Mouse (Mus musculus): Measurements from ENCODE around the gene Vdac1.
A peak's percentile ranks its signal among the peaks of the same experiment; 100 is the strongest.

Gene Vdac1

DNA sequence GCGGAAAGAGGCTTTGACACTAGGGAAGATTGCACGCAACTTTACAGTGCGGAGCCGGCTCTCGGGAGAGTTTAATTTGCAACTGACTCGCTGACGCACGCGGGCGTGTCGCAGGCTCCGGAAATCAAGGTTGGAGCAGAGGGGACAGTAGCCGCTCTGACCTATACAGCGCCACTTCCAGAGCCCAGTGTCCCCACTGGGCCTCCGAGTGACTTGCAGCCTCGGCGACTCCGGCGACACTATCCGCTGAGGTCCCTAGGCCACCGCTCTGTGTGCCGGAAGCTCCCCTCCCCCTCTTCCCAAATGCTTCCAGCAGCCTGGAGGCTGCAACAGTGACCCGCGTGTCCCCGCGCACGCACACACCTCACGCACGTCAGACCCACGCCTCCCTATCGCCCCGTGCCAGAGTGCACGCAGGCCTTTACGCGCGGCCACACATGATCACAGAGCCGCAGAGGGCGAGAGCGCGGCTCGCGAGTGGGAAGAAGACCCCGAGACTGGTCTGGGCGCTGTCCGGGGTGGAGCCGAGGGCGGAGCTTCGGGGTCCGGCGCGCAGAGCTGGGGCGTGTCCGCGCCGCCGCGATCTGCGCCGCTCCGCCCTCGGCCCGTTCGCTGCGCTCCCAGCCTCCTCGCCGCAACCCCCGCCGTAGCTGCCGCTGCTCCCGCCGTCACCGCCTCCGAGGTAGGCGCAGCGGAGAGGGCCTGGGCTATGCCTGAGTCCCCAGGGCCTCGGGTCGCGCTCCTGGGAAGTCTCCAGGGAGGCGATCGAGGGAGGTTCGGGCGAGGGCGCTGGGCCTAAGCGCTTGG is at the start of gene Vdac1:
Gene Vdac1 (plus strand): TSS at position 390 of the 807 bp plus-strand sequence.
- DNase-seq: peak; percentile 85 to 88

DNA sequence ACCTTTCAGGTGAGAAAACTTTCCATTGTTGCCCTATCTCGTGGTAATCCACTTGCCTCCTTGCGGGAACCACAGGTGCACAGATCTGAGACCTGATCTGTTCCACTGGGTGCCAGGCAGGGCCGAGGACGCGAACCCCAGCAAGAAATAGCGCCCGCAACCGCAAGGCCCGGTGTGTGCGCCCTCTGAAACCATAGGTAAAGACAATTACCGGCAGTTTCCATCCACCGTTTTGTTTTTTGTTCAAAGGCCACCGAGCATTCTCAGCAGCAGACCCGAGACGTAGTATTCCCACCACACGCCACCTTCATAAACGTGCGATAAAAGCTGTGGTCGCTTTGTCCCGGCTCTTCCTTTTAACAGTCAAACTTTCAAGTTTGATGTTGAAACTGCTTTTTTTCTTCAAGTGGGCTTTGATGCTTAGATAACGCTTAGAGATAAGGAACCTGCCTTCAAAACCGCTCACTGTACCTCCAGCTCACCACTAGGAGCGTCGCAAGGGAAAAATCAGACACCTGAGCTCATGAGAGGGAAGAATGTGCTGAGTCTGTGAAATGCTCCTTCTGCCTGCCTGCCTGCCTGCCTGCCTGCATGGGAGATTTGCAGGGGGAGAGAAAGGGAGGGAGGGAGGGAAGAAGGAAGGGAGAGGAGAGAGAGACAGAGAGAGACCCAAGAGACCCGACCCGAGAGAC is 46.4 kb upstream of the Vdac1 start:
- no peak for DNase-seq

DNA sequence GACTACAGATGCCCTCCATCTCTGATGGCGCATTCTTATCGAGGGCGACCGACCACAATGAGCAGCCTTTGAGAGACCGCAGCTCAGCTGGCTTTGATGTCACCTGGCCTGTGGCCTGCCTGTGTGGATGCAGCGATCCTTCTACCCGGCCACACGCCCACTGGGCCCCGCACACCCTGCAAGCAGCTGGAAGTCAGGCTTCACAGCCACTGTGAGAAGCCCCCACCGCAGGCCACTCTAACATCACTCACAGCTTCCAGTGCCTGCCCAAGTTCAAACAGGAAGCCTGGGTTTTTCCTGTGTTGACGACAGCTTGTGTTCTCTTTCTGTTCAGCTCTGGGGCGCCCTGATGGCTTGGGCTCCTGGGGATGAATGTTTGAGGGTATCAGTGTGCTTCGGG is 42.2 kb upstream of the Vdac1 start:
- DNase-seq: peak; percentile 18 to 46

DNA sequence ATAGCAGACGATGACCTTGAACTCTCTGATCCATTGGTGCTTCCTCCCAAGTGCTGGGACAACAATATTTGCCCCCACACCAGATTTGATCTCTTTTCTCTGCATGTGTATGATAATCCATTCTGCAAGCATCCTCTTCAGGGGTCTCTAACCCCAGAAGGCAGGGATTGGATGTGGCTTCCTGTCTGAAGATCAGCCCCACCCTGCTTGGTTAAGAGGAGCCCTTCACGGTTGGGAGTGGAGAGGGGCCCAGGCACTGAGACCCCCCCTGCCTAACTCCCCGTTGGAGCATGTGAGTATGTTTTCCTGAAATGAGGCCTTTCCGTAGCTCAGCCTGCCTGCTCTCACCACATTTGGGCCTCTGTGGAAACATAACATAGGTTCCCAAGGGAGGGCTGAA is 41.0 kb upstream of the Vdac1 start:
- no peak for DNase-seq

DNA sequence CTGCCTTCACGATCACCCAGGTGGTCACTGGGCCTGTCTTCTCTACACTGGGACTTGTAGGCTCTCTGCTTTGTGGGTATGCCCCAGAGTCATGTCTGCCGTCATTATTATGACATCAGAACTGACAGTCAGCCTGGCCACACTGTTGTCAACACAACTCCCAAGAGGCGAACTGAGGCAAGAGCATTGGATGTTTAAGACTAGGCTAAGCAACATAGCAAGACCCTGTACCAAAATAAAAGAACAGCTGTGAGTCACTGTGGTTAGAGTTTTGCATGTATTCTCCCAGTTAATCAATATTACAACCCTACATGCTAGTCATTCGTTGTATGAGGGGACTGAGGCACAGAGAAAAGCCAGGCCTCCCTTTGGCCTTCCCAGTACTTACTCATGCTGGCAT is 40.1 kb upstream of the Vdac1 start:
- no peak for DNase-seq

DNA sequence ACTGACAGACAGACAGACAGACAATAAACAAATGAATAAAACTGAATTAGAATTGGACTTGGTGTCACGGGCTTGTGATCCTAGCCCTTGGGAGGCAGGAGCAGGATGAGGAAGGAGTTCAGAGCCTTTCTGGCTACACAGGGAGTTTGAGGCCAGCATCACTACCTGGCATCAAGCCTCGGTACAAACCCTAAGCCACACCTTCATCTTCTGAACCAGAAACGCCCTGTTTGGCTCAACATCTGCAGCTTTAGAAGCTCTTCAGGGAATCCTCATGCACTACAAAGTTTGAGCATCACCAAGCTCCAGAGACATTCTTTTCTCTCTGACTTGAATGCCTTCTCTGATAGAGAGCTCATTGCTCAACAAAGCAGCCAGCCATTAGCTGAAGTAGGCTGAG is 39.1 kb upstream of the Vdac1 start:
- no peak for DNase-seq

DNA sequence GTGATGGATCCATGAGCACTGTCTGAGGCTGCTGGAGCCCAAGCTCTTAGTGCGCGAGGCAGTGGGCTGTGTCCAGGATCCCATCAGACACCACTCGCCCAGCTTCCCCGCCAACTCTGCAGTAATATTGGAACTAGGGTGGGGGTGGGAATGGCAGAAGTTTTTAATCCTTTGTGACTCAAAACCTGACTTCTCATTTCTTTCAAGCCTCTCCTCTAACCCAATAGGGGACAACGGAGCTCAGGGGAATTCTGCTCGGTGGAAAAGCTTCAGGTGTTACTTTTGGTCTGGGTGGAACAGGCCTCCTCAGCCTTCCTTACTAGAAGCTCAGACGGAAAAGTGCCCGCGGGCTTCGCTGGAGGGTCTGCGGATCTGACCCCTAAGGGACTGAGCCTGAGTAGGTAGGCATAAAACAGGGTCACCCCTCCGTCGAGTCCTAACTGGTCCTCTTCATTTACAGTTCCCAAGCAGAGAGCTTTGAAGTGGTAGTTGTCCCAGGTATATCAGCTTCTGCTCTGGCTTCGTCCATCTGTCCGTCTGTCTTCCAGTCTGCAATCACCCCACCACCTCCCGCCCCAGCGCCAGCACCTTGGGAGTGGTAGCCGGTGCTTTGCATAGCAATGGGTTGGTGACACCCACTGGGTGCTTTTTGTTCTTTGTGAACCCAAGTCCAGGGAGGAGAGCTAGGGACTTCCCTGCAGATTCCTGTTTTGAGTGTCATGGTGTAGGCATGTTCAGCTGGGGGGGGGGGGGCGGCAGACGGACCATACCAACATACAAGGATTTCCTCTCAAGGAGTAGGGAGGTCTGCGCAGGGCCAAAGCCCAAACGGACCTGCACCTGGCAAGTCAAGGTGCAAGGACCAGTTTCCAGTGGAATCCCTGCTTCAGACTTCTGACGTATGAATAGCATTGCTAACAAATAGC is 36.0 kb upstream of the Vdac1 start:
- no peak for DNase-seq

DNA sequence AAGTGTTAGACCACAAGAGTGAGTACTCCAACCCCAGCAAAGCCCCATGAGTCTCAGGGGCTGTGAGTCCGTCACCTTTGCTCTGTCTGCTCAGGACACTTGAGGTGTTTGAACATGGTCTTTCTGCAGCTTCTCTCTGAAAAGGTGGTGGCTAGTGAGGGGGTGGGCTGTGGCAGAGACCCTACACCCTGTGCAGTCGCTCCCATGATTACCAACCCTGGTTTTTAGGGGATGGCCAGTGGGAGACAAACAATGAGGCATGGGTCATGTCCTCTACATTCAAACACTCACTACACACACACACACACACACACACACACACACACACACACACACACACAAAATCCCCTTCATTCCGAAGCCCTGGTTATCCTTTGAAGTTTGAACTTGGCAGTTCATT is 33.3 kb upstream of the Vdac1 start:
- DNase-seq: no peak

DNA sequence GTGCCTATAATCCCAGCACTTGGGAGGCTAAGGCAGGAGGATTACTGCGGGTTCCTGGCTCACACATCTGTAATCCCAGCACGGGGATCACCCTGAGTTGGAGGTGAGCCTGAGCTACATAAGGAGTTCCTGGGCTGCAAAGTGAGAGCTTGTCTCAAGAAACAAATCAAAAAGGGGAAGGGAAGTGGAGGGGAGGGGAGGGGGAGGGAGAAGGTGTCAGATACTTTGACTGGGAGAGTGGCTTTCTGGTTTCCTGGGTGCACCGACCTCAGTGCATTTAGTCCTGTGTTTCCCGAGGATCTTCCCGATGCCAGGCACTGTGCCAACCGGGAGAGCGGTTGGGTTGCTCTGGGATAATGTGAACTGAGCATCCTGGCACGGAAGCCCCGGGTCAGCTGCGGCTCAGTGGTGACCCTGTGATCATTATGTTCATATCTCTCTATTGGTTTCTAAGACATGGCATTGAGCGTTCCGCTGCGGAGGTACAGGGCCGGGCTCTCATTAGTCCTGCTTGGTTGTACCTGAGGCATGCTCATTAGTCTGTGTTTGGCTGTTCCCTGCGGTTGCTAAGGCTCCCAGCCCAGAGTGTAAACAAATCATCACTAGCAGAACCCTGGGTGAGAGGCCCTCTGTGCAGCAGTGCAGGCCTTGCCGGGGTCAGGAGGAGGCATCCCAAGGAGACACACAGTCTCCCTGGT is 28.1 kb upstream of the Vdac1 start:
- DNase-seq: no peak

DNA sequence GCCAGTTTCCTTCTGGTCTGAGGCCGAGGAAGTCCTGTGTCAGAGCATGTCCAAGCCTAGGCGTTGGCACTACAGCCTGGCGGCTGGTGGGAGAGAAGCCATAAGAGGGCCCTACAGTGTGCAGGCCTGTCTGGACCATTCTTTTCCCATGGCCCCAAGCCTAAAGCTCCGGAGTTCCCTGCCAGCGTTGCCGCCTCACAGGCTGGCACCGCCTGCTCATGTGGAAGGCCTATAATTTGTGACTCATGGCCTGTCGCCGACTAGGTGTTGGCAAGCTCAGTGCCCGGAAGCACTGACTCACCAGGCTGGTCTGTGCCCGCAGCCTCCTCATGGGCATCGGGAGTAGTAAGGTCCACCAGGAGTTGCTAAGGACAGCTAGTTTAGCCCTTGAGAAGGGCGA is 27.0 kb upstream of the Vdac1 start:
- peak in 1 of 2 experiments; percentile 21 for DNase-seq

DNA sequence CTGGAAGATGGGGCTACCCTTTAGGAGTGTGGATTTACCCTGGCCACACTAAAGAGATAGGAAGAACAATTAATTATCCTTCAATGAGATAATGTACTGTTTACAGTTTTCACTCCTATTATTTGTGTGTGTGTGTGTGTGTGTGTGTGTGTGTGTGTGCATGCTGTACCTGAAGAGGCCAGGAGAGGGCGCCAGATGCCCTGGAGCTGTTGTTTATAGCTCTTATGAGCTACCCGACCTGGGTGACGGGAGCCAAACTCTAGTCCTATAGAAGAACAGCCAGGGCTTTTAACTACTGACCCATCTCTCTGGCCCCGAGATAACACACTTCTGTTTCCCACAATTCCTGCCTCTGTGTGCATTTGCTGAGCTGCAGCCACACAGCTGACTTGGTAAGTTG is 25.4 kb upstream of the Vdac1 start:
- no peak for DNase-seq

DNA sequence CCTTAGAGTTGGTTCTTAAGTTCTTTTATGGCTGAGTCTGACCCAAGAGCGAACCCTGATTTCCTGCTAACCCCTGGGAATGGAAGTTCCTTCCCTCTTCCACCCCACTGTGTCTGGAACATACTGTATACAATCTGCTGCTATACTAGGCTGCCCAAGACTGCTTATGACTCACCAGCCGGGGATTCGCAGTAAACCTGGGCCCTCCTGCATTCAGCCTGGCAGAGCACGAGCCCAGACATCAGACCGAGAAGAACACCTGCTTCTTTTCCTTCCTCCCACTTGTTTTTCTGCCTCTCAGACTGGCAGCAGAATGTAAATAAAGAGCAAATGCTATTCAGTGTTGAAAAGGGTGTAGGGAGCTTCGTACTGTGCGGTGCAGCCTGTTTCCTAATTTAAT is 24.7 kb upstream of the Vdac1 start:
- DNase-seq: no peak

DNA sequence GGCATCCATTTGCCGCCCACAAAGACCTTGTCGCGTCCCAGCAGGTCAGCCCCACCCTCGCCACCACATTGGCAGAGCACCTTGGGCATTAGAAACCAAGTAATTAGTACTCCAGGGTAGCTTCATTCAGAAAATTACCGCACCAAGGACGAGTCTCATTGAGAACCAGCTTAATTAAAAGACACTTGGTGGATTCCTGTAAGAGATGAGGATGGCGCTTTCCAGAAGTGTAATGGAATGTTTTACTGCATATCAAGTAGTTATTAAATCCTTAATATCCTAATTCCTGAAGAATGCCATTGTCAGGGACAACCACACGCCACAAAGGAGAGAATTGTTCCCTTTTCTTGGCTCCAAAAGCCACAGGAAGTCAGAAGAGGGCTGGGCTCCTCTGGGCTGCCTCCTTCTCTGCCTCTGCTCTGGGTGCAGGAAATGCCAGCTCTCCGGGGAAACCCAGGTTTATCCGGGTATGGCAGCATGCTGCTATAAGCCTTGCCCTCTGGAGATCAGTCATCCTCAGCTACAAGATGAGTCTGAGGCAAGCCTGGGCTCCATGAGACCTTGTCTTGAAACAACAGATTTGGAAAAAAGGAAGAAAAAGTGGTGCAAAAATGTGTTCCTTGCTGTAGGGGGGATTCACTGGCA is 22.9 kb upstream of the Vdac1 start:
- peak in 1 of 2 experiments; percentile 39 for DNase-seq

DNA sequence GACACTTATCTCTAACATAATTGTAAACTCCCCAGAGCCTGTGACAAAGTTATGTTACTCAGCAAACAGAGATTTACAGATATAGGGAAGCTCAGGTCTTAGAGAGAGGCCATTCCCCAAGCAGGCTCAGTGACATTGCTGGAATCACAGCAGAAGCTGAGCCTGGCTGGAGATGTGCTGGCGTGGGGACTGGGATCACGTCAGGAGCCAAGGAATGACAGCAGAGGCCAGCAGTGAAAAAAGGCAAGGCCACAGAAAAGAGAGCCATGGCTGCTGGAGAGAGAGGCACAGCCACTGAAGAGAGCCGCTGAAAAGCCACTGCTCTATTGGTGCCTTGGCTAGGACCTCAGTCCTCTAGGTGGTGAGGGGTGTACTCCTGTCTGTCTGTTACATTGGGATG is 22.3 kb upstream of the Vdac1 start:
- no peak for DNase-seq

DNA sequence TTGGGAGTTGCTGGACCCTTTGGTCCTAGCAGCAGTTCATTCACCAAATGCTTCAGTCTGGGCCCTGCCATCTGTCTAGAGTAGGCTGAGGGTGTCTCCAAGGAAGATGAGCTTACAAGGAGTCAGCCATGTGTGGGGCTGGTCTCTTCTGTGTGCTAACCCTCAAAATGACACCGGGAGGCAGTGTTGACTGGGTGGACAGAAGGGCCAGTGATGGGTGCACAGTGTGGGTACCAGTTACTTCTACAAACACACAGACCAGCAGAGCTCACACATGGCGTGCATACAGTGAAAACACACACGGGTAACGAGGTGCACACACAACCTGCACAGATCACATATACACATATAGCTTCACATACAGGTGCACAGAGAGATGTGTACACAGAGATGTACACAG is 21.6 kb upstream of the Vdac1 start:
- DNase-seq: no peak

DNA sequence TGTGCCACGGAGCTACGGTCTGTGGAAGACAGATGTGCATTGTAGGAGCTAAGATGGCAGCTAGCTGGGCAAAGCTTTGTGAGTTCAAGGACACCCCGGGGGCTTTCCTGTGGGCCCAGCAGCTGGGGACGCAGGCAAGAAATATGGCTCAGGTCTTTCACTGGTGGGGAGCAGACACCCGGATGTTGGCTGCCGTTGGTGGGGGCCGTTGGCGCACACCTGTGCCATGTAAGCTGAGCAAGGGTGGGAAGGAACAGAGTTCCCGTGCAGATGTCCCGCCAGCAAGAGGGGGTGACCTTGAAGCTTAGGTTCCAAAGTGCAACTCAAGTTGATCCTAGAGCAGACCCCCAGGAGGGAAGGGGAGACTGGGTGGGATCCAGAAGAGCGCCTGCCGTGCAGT is 21.1 kb upstream of the Vdac1 start:
- DNase-seq: no peak

DNA sequence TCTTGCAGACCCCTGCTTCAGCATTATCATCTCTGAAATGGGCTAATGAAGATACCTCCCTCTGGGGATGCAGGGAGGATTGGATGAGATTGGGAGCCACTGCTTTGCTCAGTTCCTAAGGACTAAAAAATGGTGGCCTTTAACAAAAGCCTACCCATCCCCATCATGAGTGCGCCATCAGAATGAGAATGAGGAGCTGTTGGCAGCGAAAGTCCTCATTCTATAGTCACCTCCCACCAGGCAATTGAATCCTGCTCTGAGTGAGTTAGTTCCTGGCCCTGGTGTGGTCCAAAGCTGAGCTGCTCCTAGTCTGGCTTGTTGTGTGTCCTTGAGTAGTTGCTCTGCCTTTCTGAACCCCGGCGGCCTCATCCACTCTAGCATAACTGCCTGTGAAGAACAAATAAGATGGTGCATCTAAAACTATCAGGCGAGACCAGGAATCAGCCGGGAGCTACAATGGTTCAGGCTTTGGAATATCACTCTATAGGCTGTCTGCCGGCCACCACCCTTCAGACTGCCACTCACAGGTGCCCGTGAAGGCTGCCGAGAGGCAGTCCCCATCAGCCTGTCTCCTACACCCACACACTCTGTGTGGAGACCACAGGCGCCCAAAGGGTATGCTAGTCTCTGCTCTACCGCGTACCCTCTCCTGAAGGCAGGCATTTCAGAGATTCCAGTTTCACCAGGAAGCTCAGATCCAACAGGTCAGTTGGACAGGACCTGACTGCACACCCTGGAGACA is 20.4 kb upstream of the Vdac1 start:
- DNase-seq: no peak

DNA sequence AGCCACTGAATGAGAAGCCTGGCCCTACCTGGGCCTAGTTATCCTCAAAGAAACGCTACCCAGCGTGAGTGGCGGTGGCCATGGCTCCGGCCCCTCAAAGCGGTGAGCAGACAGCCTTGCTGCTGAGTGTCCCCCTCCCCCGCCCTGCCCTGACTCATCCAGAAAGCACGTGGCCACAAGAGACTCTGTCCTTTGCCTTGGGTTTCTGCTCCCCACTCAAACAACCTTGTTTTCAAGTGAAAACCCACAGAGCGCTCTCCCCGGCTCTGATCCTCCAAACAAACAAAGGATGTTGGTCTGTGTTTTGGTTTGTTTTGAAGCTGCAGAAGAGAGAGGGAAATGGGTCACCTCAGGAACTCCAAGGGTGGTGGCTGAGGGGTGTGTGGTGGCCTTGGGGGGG is 19.7 kb upstream of the Vdac1 start:
- no peak for DNase-seq

DNA sequence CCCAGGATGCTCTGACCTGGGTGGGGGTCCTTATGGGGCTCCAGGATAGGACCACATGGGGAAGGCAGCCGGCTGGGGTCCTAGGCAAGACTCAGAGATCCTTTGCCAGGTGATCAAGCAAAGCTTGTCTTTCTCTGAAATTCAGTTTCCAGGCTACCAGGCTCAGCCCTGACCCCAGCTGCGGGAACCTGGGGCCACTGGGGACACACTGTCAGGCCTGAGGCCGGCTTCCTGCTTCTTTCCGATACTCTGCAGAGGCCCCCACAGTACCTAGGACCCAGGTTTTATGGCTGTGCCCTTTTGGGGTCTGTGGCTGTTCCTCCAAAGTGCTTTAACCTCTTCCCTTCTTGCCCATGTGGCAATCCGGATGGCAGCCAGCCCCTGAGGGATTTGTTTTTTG is 19.2 kb upstream of the Vdac1 start:
- no peak for DNase-seq

DNA sequence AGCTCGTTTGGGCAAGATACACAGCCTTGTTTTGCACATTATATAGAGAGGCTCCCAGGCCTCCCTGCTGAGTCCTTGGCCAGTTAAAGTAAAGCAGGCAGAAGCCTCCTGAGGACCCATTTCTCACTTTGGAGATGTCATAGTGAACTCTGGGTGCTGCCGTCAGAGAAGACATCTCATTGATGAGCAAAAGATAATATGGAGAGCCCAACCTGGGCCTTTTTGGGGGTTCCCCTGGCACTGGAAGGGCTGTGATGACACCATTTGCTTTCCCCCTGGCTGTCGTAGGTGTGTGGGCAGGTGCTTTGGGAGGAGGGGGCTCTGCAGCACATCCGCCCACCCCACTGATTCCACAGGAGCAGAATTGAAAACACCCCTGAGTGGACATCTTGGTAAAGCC is 18.4 kb upstream of the Vdac1 start:
- DNase-seq: no peak

DNA sequence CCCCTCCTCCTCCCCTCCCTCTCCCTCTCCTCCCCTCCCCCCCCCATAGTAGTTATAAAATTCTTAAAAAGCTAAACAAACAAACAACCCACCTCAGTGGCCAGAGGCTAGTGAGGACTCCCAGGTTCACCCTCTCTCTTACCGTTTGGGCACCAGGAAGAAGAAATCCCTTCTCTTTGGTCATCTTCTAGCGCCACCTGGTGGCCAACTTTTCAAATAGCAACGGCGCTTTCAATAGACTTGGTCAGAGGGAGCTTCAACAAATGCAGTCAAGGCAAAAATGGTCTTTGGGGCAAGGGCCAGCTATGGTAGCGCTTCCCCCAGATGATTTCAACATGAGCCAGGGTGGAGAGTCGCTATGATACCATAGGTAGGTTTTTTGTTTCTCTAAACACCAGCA is 17.5 kb upstream of the Vdac1 start:
- peak; percentile 77 to 79 for DNase-seq
